Comparison of ENCODE assay signal across 29 mouse cellular contexts in the genomic region with DNA sequence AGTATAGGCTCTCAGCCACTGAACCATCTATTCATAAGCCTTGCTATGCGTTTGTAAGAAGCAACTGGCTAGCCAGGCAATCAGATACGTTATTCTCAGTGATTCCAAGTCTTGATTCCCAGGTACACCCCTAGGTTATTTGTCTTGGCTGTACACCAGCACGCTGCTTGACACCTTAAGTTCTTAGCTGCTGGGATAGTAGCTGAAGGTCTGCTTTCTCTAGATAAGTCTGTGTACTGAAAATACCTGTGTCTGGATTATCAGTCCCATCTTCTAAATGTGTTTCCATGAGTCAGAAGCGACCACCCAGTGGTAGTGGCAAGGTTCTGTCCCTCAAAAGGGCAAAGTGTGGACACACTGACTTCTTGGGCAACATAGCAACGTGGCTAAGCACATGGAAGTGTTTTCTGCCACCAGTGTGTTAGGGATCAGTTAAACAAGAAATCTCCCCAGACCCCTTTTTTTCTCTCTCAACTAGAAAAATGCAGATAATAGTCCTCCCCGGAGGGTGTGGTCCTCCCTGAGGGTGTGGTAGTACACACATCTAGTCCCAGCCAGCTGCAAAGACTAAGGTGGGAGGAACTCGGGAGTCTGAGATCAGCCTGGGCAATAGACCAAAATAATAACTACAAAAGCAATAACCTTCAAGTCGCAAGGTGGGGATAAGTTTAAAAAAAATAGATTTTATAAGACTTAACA.
DNase-seq lines count a peak whose midpoint lies in the region; ATAC-seq lines count a peak whose summit lies in the region.
"Had no signal": no experiment of that assay in that cellular context is flagged by ENCODE, and none has a peak within 500 bp of the region (broad histone marks: within the 10 kb centered on the region; RNA-seq: fewer than 3 reads in every experiment).

No protein-coding gene starts in this region.

- no peak overlapping the region for H3K4me3 ChIP-seq in liver, embryonic 13.5 days (replicated peaks)
- no peak overlapping the region for H3K4me3 ChIP-seq in liver, embryonic 11.5 days (ENCODE audit: low read depth, low read length)
- H3K4me3 ChIP-seq in neural tube, embryonic 15.5 days (replicated peaks), result no peak overlapping the region
- H3K4me3 ChIP-seq: embryonic facial prominence, embryonic 15.5 days; heart, embryonic 10.5 days; hindbrain, embryonic 10.5 days; intestine, embryonic 15.5 days; limb, embryonic 13.5 days; liver, embryonic 15.5 days; megakaryocyte, embryonic 14.5 days; midbrain, embryonic 15.5 days; myocyte; neural tube, embryonic 13.5 days; stomach, embryonic 15.5 days had no signal

- H3K27ac ChIP-seq in liver, embryonic 13.5 days, result no peak overlapping the region
- no peak overlapping the region for H3K27ac ChIP-seq in liver, embryonic 11.5 days (ENCODE audit: low read depth, low read length)
- H3K27ac ChIP-seq in neural tube, embryonic 15.5 days (replicated peaks), result no peak overlapping the region
- H3K27ac ChIP-seq: embryonic facial prominence, embryonic 15.5 days; heart, embryonic 10.5 days; hindbrain, embryonic 10.5 days; intestine, embryonic 15.5 days; limb, embryonic 13.5 days; liver, embryonic 15.5 days; midbrain, embryonic 15.5 days; neural tube, embryonic 13.5 days; stomach, embryonic 15.5 days had no signal

- H3K4me2 ChIP-seq in liver, embryonic 13.5 days, result no peak overlapping the region
- H3K4me2 ChIP-seq in liver, embryonic 11.5 days, result no peak overlapping the region
- H3K4me2 ChIP-seq in neural tube, embryonic 15.5 days, result no peak overlapping the region
- H3K4me2 ChIP-seq: embryonic facial prominence, embryonic 15.5 days; intestine, embryonic 15.5 days; limb, embryonic 13.5 days; liver, embryonic 15.5 days; midbrain, embryonic 15.5 days; neural tube, embryonic 13.5 days; stomach, embryonic 15.5 days had no signal

- DNase-seq in liver, embryonic 13.5 days, result peak; percentile 58
- no peak for DNase-seq in liver, embryonic 11.5 days (ENCODE audit: low spot score)
- DNase-seq in ES-CJ7 (ENCODE audit: low read depth, low spot score) (peak; percentile 25), adipocyte (ENCODE audit: low spot score) (peak; percentile 11)
- DNase-seq in large intestine, adult 2 months (ENCODE audit: low read depth, low spot score), result peak; percentile 57
- DNase-seq in yolk sac, embryonic 10.5 days (ENCODE audit: low spot score), result no peak
- DNase-seq: adrenal gland, adult 2 months; cerebellum, adult 8-10 months; cerebellum, postnatal 36 days; embryo, embryonic 11 days; kidney, adult 9 months; kidney, postnatal 14 days; lung, postnatal 10 days; right cerebral cortex, adult 18-20 months; right cerebral cortex, postnatal 4 days; thymus, postnatal 25 days had no signal

- no peaks in the 10 kb centered on the region for H3K36me3 ChIP-seq in liver, embryonic 13.5 days
- no peaks in the 10 kb centered on the region for H3K36me3 ChIP-seq in liver, embryonic 11.5 days (ENCODE audit: control insufficient read depth, insufficient read depth, low read length)
- H3K36me3 ChIP-seq in neural tube, embryonic 15.5 days, result no peaks in the 10 kb centered on the region
- H3K36me3 ChIP-seq: embryonic facial prominence, embryonic 15.5 days; heart, embryonic 10.5 days; hindbrain, embryonic 10.5 days; intestine, embryonic 15.5 days; limb, embryonic 13.5 days; liver, embryonic 15.5 days; midbrain, embryonic 15.5 days; neural tube, embryonic 13.5 days; stomach, embryonic 15.5 days had no signal

- peaks cover 16% of the 10 kb centered on the region for H3K4me1 ChIP-seq in liver, embryonic 13.5 days (replicated peaks)
- H3K4me1 ChIP-seq in liver, embryonic 11.5 days (replicated peaks; ENCODE audit: control insufficient read depth, insufficient read depth, low read length), result peaks cover 3% of the 10 kb centered on the region; the same call in 1 of the 2 replicates
- peaks cover 2% of the 10 kb centered on the region for H3K4me1 ChIP-seq in neural tube, embryonic 15.5 days
- H3K4me1 ChIP-seq: embryonic facial prominence, embryonic 15.5 days; intestine, embryonic 15.5 days; liver, embryonic 15.5 days; megakaryocyte, embryonic 14.5 days; midbrain, embryonic 15.5 days; neural tube, embryonic 13.5 days; stomach, embryonic 15.5 days had no signal

- no peak overlapping the region for H3K9ac ChIP-seq in liver, embryonic 13.5 days
- no peak overlapping the region for H3K9ac ChIP-seq in liver, embryonic 11.5 days (ENCODE audit: low read depth, low read length)
- H3K9ac ChIP-seq in neural tube, embryonic 15.5 days (replicated peaks), result no peak overlapping the region
- H3K9ac ChIP-seq: embryonic facial prominence, embryonic 15.5 days; intestine, embryonic 15.5 days; limb, embryonic 13.5 days; liver, embryonic 15.5 days; midbrain, embryonic 15.5 days; neural tube, embryonic 13.5 days; stomach, embryonic 15.5 days had no signal

- no peaks in the 10 kb centered on the region for H3K9me3 ChIP-seq in liver, embryonic 13.5 days (replicated peaks)
- H3K9me3 ChIP-seq in liver, embryonic 11.5 days (ENCODE audit: control insufficient read depth, low read length), result no peaks in the 10 kb centered on the region
- no peaks in the 10 kb centered on the region for H3K9me3 ChIP-seq in neural tube, embryonic 15.5 days (replicated peaks)
- H3K9me3 ChIP-seq: embryonic facial prominence, embryonic 15.5 days; heart, embryonic 10.5 days; hindbrain, embryonic 10.5 days; intestine, embryonic 15.5 days; limb, embryonic 13.5 days; liver, embryonic 15.5 days; megakaryocyte, embryonic 14.5 days; midbrain, embryonic 15.5 days; neural tube, embryonic 13.5 days; stomach, embryonic 15.5 days had no signal

- no peak for ATAC-seq in liver, embryonic 13.5 days (ENCODE audit: low read depth)
- no peak; the same call in 1 of the 2 replicates for ATAC-seq in liver, embryonic 11.5 days (replicated peaks; ENCODE audit: low FRiP score)
- ATAC-seq in neural tube, embryonic 15.5 days (ENCODE audit: low FRiP score), result no peak
- ATAC-seq: hindbrain, embryonic 16.5 days; intestine, embryonic 15.5 days; midbrain, embryonic 15.5 days had no signal

- 42% methylated on average over 8 of the region's 8 CpGs for WGBS in liver, embryonic 13.5 days (ENCODE audit: insufficient replicate concordance)
- WGBS in liver, embryonic 11.5 days, result 63% methylated on average over 8 of the region's 8 CpGs
- WGBS in large intestine, adult 2 months, result 26% methylated on average over 8 of the region's 8 CpGs
- 89% methylated on average over 8 of the region's 8 CpGs for WGBS in neural tube, embryonic 15.5 days

- H3K27me3 ChIP-seq in liver, embryonic 13.5 days, result no peaks in the 10 kb centered on the region
- H3K27me3 ChIP-seq in liver, embryonic 11.5 days (replicated peaks; ENCODE audit: control insufficient read depth, insufficient read depth, low read length), result no peaks in the 10 kb centered on the region
- no peaks in the 10 kb centered on the region for H3K27me3 ChIP-seq in neural tube, embryonic 15.5 days (replicated peaks)
- H3K27me3 ChIP-seq: embryonic facial prominence, embryonic 15.5 days; intestine, embryonic 15.5 days; limb, embryonic 13.5 days; liver, embryonic 15.5 days; megakaryocyte, embryonic 14.5 days; midbrain, embryonic 15.5 days; neural tube, embryonic 13.5 days; stomach, embryonic 15.5 days had no signal

Comparison
In these comparisons a context has a peak if more than half of its experiments do, and no peak if none do; other contexts are left out.
1. DNase-seq: peak in liver, embryonic 13.5 days (single experiment), ES-CJ7 (single experiment), adipocyte (single experiment) and large intestine, adult 2 months (single experiment); none in liver, embryonic 11.5 days (single experiment) and yolk sac, embryonic 10.5 days (single experiment).